Mouse (Mus musculus): ENCODE data around the gene Pcca. TPM values are rescaled to one million over a fixed set of nuclear protein-coding genes. Genes with fewer than 3 reads are reported as not detected.

Gene Pcca
- polyA plus RNA-seq, 1 experiment from 2014 or later, result 31.6 TPM

GRCm38 (mm10) chr14:122608323-122608722 lies 74.2 kb downstream of the Pcca start:
- no peak for ATAC-seq (ENCODE audit: low FRiP score)
- Histone ChIP-seq H3K27me3 (ENCODE audit: control insufficient read depth, insufficient read depth, low read length) (no peaks in the 10 kb centered on the region), H3K36me3 (ENCODE audit: control insufficient read depth, insufficient read depth, low read length) (no peaks in the 10 kb centered on the region), H3K4me1 (replicated peaks; ENCODE audit: control insufficient read depth, insufficient read depth, low read length) (no peaks in the 10 kb centered on the region), H3K9me3 (ENCODE audit: control insufficient read depth, low read length) (no peaks in the 10 kb centered on the region), H3K27ac (ENCODE audit: low read depth, low read length) (no peak overlapping the region), H3K4me2 (replicated peaks; ENCODE audit: low read depth, low read length) (no peak overlapping the region), H3K9ac (ENCODE audit: low read depth, low read length) (no peak overlapping the region), H3K4me3 (ENCODE audit: low read depth, low read length) (no peak overlapping the region)
- DNase-seq (ENCODE audit: low spot score), result no peak
- WGBS, result 81% methylated on average over 2 of the region's 2 CpGs

- Histone ChIP-seq H3K9me3 (ENCODE audit: control insufficient read depth, low read length) (no peaks in the 10 kb centered on the region), H3K4me2 (replicated peaks; ENCODE audit: low read depth, low read length) (no peak overlapping the region), H3K36me3 (ENCODE audit: control insufficient read depth, insufficient read depth, low read length) (no peaks in the 10 kb centered on the region), H3K27me3 (ENCODE audit: control insufficient read depth, insufficient read depth, low read length) (no peaks in the 10 kb centered on the region), H3K9ac (ENCODE audit: low read depth, low read length) (no peak overlapping the region), H3K27ac (ENCODE audit: low read depth, low read length) (no peak overlapping the region), H3K4me1 (replicated peaks; ENCODE audit: control insufficient read depth, insufficient read depth, low read length) (no peaks in the 10 kb centered on the region), H3K4me3 (ENCODE audit: low read depth, low read length) (no peak overlapping the region)
- WGBS, result 80% methylated on average over 4 of the region's 4 CpGs
- no peak for DNase-seq (ENCODE audit: low spot score)
- no peak for ATAC-seq (ENCODE audit: low FRiP score)
Observed at GRCm38 (mm10) chr14:122611035-122611434, 76.9 kb downstream of the Pcca start.

GRCm38 (mm10) chr14:122612317-122612716 lies 78.2 kb downstream of the Pcca start:
- H3K4me2 ChIP-seq (replicated peaks; ENCODE audit: low read depth, low read length), result no peak overlapping the region
- H3K4me3 ChIP-seq (ENCODE audit: low read depth, low read length), result no peak overlapping the region
- H3K4me1 ChIP-seq (replicated peaks; ENCODE audit: control insufficient read depth, insufficient read depth, low read length), result no peaks in the 10 kb centered on the region
- DNase-seq (ENCODE audit: low spot score) (no peak), ATAC-seq (ENCODE audit: low FRiP score) (no peak)
- no peaks in the 10 kb centered on the region for H3K36me3 ChIP-seq (ENCODE audit: control insufficient read depth, insufficient read depth, low read length)
- no peak overlapping the region for H3K27ac ChIP-seq (ENCODE audit: low read depth, low read length)
- 97% methylated on average over 3 of the region's 3 CpGs for WGBS
- H3K9me3 ChIP-seq (ENCODE audit: control insufficient read depth, low read length), result no peaks in the 10 kb centered on the region
- no peaks in the 10 kb centered on the region for H3K27me3 ChIP-seq (ENCODE audit: control insufficient read depth, insufficient read depth, low read length)
- H3K9ac ChIP-seq (ENCODE audit: low read depth, low read length), result no peak overlapping the region

- DNase-seq (ENCODE audit: low spot score) (no peak), ATAC-seq (ENCODE audit: low FRiP score) (no peak)
- no peak overlapping the region for H3K4me2 ChIP-seq (replicated peaks; ENCODE audit: low read depth, low read length)
- no peak overlapping the region for H3K9ac ChIP-seq (ENCODE audit: low read depth, low read length)
- H3K27ac ChIP-seq (ENCODE audit: low read depth, low read length), result no peak overlapping the region
- no peaks in the 10 kb centered on the region for H3K27me3 ChIP-seq (ENCODE audit: control insufficient read depth, insufficient read depth, low read length)
- H3K36me3 ChIP-seq (ENCODE audit: control insufficient read depth, insufficient read depth, low read length), result no peaks in the 10 kb centered on the region
- 94% methylated on average over 2 of the region's 2 CpGs for WGBS
- H3K4me3 ChIP-seq (ENCODE audit: low read depth, low read length), result no peak overlapping the region
- H3K9me3 ChIP-seq (ENCODE audit: control insufficient read depth, low read length), result no peaks in the 10 kb centered on the region
- H3K4me1 ChIP-seq (replicated peaks; ENCODE audit: control insufficient read depth, insufficient read depth, low read length), result no peaks in the 10 kb centered on the region
Observed at GRCm38 (mm10) chr14:122617656-122618055, 83.5 kb downstream of the Pcca start.

- WGBS, result 94% methylated on average over 2 of the region's 2 CpGs
- no peak for ATAC-seq (ENCODE audit: low FRiP score)
- no peak for DNase-seq (ENCODE audit: low spot score)
Observed at GRCm38 (mm10) chr14:122633416-122633815, 99.3 kb downstream of the Pcca start.

GRCm38 (mm10) chr14:122636601-122637000 lies 102.5 kb downstream of the Pcca start:
- Histone ChIP-seq H3K9me3 (ENCODE audit: control insufficient read depth, low read length) (no peaks in the 10 kb centered on the region), H3K4me1 (replicated peaks; ENCODE audit: control insufficient read depth, insufficient read depth, low read length) (no peaks in the 10 kb centered on the region), H3K27me3 (ENCODE audit: control insufficient read depth, insufficient read depth, low read length) (no peaks in the 10 kb centered on the region), H3K27ac (ENCODE audit: low read depth, low read length) (no peak overlapping the region), H3K4me3 (ENCODE audit: low read depth, low read length) (no peak overlapping the region), H3K4me2 (replicated peaks; ENCODE audit: low read depth, low read length) (no peak overlapping the region), H3K9ac (ENCODE audit: low read depth, low read length) (no peak overlapping the region), H3K36me3 (ENCODE audit: control insufficient read depth, insufficient read depth, low read length) (no peaks in the 10 kb centered on the region)
- WGBS, result 69% methylated on average over 6 of the region's 6 CpGs
- DNase-seq (ENCODE audit: low spot score) (no peak), ATAC-seq (ENCODE audit: low FRiP score) (no peak)

More at GRCm38 (mm10) chr14:122633416-122633815, 99.3 kb downstream of the Pcca start:
- H3K27me3 ChIP-seq (ENCODE audit: control insufficient read depth, insufficient read depth, low read length), result no peaks in the 10 kb centered on the region
- H3K4me2 ChIP-seq (replicated peaks; ENCODE audit: low read depth, low read length), result no peak overlapping the region
- H3K4me1 ChIP-seq (replicated peaks; ENCODE audit: control insufficient read depth, insufficient read depth, low read length), result no peaks in the 10 kb centered on the region
- H3K36me3 ChIP-seq (ENCODE audit: control insufficient read depth, insufficient read depth, low read length), result no peaks in the 10 kb centered on the region
- no peaks in the 10 kb centered on the region for H3K9me3 ChIP-seq (ENCODE audit: control insufficient read depth, low read length)
- no peak overlapping the region for H3K9ac ChIP-seq (ENCODE audit: low read depth, low read length)
- no peak overlapping the region for H3K27ac ChIP-seq (ENCODE audit: low read depth, low read length)
- H3K4me3 ChIP-seq (ENCODE audit: low read depth, low read length), result no peak overlapping the region

- Histone ChIP-seq H3K27me3 (ENCODE audit: control insufficient read depth, insufficient read depth, low read length) (no peaks in the 10 kb centered on the region), H3K36me3 (ENCODE audit: control insufficient read depth, insufficient read depth, low read length) (no peaks in the 10 kb centered on the region), H3K4me3 (ENCODE audit: low read depth, low read length) (no peak overlapping the region), H3K4me2 (replicated peaks; ENCODE audit: low read depth, low read length) (no peak overlapping the region), H3K4me1 (replicated peaks; ENCODE audit: control insufficient read depth, insufficient read depth, low read length) (no peaks in the 10 kb centered on the region), H3K9me3 (ENCODE audit: control insufficient read depth, low read length) (no peaks in the 10 kb centered on the region), H3K9ac (ENCODE audit: low read depth, low read length) (no peak overlapping the region), H3K27ac (ENCODE audit: low read depth, low read length) (no peak overlapping the region)
- DNase-seq (ENCODE audit: low spot score) (peak; percentile 13), ATAC-seq (ENCODE audit: low FRiP score) (no peak)
- 76% methylated on average over 5 of the region's 5 CpGs for WGBS
Observed at GRCm38 (mm10) chr14:122637798-122638555, 103.9 kb downstream of the Pcca start.

- Histone ChIP-seq H3K27ac (ENCODE audit: low read depth, low read length) (no peak overlapping the region), H3K9ac (ENCODE audit: low read depth, low read length) (no peak overlapping the region), H3K9me3 (ENCODE audit: control insufficient read depth, low read length) (no peaks in the 10 kb centered on the region), H3K4me2 (replicated peaks; ENCODE audit: low read depth, low read length) (no peak overlapping the region), H3K4me3 (ENCODE audit: low read depth, low read length) (no peak overlapping the region), H3K36me3 (ENCODE audit: control insufficient read depth, insufficient read depth, low read length) (no peaks in the 10 kb centered on the region), H3K27me3 (ENCODE audit: control insufficient read depth, insufficient read depth, low read length) (no peaks in the 10 kb centered on the region), H3K4me1 (replicated peaks; ENCODE audit: control insufficient read depth, insufficient read depth, low read length) (no peaks in the 10 kb centered on the region)
- no peak for DNase-seq (ENCODE audit: low spot score)
- ATAC-seq (ENCODE audit: low FRiP score), result no peak
- 90% methylated on average over 2 of the region's 2 CpGs for WGBS
Observed at GRCm38 (mm10) chr14:122639168-122639720, 105.1 kb downstream of the Pcca start.

- no peak for DNase-seq (ENCODE audit: low spot score)
- H3K9ac ChIP-seq (ENCODE audit: low read depth, low read length), result no peak overlapping the region
- WGBS, result 93% methylated on average over 1 of the region's 1 CpGs
- H3K27ac ChIP-seq (ENCODE audit: low read depth, low read length), result no peak overlapping the region
- no peaks in the 10 kb centered on the region for H3K36me3 ChIP-seq (ENCODE audit: control insufficient read depth, insufficient read depth, low read length)
- H3K9me3 ChIP-seq (ENCODE audit: control insufficient read depth, low read length), result no peaks in the 10 kb centered on the region
- no peaks in the 10 kb centered on the region for H3K27me3 ChIP-seq (ENCODE audit: control insufficient read depth, insufficient read depth, low read length)
- ATAC-seq (ENCODE audit: low FRiP score), result no peak
- no peak overlapping the region for H3K4me2 ChIP-seq (replicated peaks; ENCODE audit: low read depth, low read length)
- no peak overlapping the region for H3K4me3 ChIP-seq (ENCODE audit: low read depth, low read length)
- peaks cover 2% of the 10 kb centered on the region; the same call in 1 of the 2 replicates for H3K4me1 ChIP-seq (replicated peaks; ENCODE audit: control insufficient read depth, insufficient read depth, low read length)
Observed at GRCm38 (mm10) chr14:122642432-122642831, 108.3 kb downstream of the Pcca start.
